Mouse (Mus musculus) hindbrain, embryonic 11.5 days (tissue): ENCODE measurements at regions not wholly inside any gene's neighbourhood (a gene's known extent, or its start where the extent isn't known, plus 50 kb on each side); places are given as distances from the start of the nearest gene placed in this dataset.
A peak's percentile ranks its signal among the peaks of the same experiment; 100 is the strongest.

Experiments used
- ATAC-seq: fragments of 200-750 bp; cut with Nextera tagmentation; 2 replicates; pipeline ENCODE4 v1.8.0; 2017; ENCODE audit warnings: mild to moderate bottlenecking, moderate TSS enrichment, moderate library complexity; ENCODE audit not compliant: low FRiP score
- DNase-seq: peaks from one replicate; pipeline ENCODE4 v3.0.0-alpha.2; 2015; ENCODE audit warnings: low spot score
- H3K27ac ChIP-seq: fragments of 300-500 bp; sonication (generic); 2 replicates; pipeline ENCODE4 v1.5.1; 2014; ENCODE audit warnings: mild to moderate bottlenecking, low read depth, low read length
- H3K27me3 ChIP-seq: fragments of 300-500 bp; sonication (generic); 2 replicates; pipeline ENCODE4 v1.6.1; 2014; ENCODE audit warnings: mild to moderate bottlenecking, low read length, moderate library complexity, mixed read lengths; ENCODE audit not compliant: control insufficient read depth, insufficient read depth
- H3K36me3 ChIP-seq: fragments of 300-500 bp; sonication (generic); 2 replicates; pipeline ENCODE4 v1.6.1; 2014; ENCODE audit warnings: mild to moderate bottlenecking, low read length, moderate library complexity, mixed read lengths; ENCODE audit not compliant: control insufficient read depth, insufficient read depth
- H3K4me1 ChIP-seq: fragments of 300-500 bp; sonication (generic); replicated peaks from 2 replicates; pipeline ENCODE4 v1.6.1; 2014; ENCODE audit warnings: low read length, mixed read lengths; ENCODE audit not compliant: control insufficient read depth, insufficient read depth
- H3K4me2 ChIP-seq: fragments of 300-500 bp; sonication (generic); replicated peaks from 2 replicates; pipeline ENCODE4 v1.6.1; 2014; ENCODE audit warnings: mild to moderate bottlenecking, low read depth, low read length
- H3K4me3 ChIP-seq: fragments of 300-500 bp; sonication (generic); 2 replicates; pipeline ENCODE4 v1.5.1; 2014; ENCODE audit warnings: low read depth, low read length
- H3K9ac ChIP-seq: fragments of 300-500 bp; sonication (generic); 2 replicates; pipeline ENCODE4 v1.6.1; 2014; ENCODE audit warnings: low read depth, low read length
- H3K9me3 ChIP-seq: fragments of 300-500 bp; sonication (generic); 2 replicates; pipeline ENCODE4 v1.6.1; 2016; ENCODE audit warnings: low read length; ENCODE audit not compliant: control insufficient read depth
- WGBS: fragments of 180-500 bp; shearing (Covaris S2); extraction: QIAGEN DNeasy Blood & Tissue Kit; methylation state at CpG from one replicate; pipeline ENCODE4 v1.1.7; 2014; 5-methylcytosine and 5-hydroxymethylcytosine counted together

DNA sequence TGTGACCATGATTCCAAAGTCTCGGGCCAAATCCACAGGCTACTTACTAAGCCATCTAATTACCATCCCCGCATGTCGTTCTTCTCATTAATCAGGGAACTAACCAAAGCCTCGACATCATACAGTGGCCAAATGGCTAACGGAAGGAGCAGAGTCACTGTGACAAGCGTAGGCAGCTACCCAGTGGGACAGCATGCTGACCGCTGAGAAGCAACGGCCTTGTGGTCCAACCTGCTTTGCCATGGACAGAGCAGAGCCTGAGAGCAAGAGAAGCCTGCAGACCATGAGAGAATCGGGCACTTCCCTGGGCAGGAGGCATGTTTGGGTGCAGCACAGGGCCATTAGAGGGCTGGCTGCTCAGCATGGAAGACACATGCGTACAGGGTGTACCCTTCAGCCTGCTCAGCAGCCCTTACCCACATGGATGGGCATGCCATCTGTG lies 268.5 kb upstream of the Atp2b1 start:
- no peaks in the 10 kb centered on the region for H3K4me1 ChIP-seq
- 81% methylated on average over 10 of the region's 10 CpGs for WGBS
- no peak overlapping the region for H3K4me3 ChIP-seq
- no peak overlapping the region for H3K4me2 ChIP-seq
- ATAC-seq (peak; percentile 43; the same call in 1 of the 2 replicates), DNase-seq (no peak)
- no peak overlapping the region for H3K9ac ChIP-seq
- no peak overlapping the region for H3K27ac ChIP-seq
- no peaks in the 10 kb centered on the region for H3K27me3 ChIP-seq
- no peaks in the 10 kb centered on the region for H3K36me3 ChIP-seq
- H3K9me3 ChIP-seq = no peaks in the 10 kb centered on the region

DNA sequence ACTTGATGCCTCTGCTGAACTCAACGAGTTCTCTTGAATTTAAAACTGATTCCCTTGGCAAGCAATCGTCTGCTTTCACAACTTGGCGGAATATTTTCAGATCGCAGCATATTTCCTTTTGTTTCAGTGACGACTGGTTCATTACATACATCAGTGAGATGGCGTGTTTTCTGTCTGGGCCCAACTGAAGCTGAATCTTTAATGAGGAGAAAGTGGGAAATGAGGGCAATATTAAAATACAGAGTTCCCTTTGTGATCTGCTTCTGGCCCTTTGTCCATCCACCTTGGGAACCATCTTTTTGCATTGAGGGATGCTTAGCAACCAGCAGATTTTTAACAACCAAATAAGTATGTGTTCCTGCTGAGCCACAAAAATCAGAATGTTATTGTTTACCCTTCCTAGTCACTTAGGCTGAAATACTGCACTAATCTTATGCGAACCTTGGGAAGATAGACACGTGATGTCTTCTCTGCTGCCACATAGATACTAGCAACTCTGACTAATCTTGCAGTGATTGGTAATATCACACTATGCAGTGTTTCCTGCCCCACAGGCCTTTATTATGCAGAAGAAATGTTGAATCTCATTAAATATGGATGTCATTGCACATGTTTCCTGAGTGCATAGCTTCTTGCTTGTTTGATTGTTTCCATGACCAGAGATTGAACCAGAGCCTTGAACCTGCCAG lies 267.8 kb upstream of the Atp2b1 start:
- peak; percentile 63; the same call in 1 of the 2 replicates for ATAC-seq
- H3K27me3 ChIP-seq = no peaks in the 10 kb centered on the region
- no peak overlapping the region for H3K27ac ChIP-seq
- no peak overlapping the region for H3K4me2 ChIP-seq
- H3K36me3 ChIP-seq = no peaks in the 10 kb centered on the region
- no peaks in the 10 kb centered on the region for H3K9me3 ChIP-seq
- H3K9ac ChIP-seq = no peak overlapping the region
- H3K4me3 ChIP-seq = no peak overlapping the region
- 80% methylated on average over 8 of the region's 8 CpGs for WGBS
- H3K4me1 ChIP-seq = no peaks in the 10 kb centered on the region
- DNase-seq = no peak

DNA sequence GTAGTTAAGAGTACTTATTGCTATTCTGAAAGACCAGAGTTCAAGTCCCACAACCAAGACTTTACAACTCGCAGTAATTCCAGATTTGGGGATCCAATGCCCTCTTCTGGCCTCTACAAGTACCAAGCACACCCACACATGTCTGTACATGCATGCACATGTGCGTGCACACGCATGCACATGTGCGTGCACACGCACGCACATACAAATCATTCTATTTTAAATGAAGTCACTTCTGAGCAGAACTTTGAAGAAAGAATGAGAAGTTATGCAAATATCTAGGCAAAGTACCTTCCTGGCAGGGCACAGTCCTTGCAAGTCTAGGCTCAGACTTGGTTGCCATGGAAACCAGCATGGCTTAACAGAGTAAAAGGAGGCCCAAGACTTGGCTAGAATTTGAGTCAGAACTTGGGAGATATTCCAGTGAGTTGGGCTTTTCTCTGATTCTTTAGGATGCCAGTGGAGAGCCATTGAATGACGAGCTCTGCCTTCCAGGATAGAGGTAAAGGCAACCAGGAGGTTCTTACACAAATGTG lies 265.4 kb upstream of the Atp2b1 start:
- DNase-seq = no peak

DNA sequence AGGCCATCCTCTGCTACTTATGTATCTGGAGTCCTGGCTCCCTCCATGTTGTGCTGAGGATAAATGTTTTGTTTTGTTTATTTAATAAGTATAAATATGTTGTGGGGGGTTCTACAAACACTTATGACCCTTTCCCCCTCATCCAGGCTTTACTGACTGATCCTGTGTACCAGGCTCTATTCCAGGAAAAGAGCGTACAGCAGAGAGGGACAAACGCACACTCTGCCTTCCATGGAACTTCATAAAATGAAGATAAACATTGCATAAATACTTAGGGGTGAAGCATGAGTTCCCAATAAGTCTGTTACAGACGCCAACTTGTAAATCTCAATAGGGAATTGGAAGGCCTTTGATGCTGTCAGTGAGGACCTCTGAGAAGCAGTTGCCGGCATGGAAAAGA lies 263.7 kb upstream of the Atp2b1 start:
- 90% methylated on average over 4 of the region's 4 CpGs for WGBS
- H3K4me3 ChIP-seq = no peak overlapping the region
- no peaks in the 10 kb centered on the region for H3K27me3 ChIP-seq
- H3K9me3 ChIP-seq = no peaks in the 10 kb centered on the region
- no peak overlapping the region for H3K4me2 ChIP-seq
- H3K4me1 ChIP-seq = no peaks in the 10 kb centered on the region
- no peak for DNase-seq
- H3K9ac ChIP-seq = no peak overlapping the region
- H3K27ac ChIP-seq = no peak overlapping the region
- H3K36me3 ChIP-seq = no peaks in the 10 kb centered on the region
- no peak for ATAC-seq

More for the DNA sequence above, 265.4 kb upstream of the Atp2b1 start:
- H3K4me1 ChIP-seq = no peaks in the 10 kb centered on the region
- no peaks in the 10 kb centered on the region for H3K27me3 ChIP-seq
- ATAC-seq = peak; percentile 43
- no peak overlapping the region for H3K27ac ChIP-seq
- H3K9ac ChIP-seq = no peak overlapping the region
- no peaks in the 10 kb centered on the region for H3K9me3 ChIP-seq
- WGBS = 92% methylated on average over 7 of the region's 7 CpGs
- no peaks in the 10 kb centered on the region for H3K36me3 ChIP-seq
- H3K4me2 ChIP-seq = no peak overlapping the region
- no peak overlapping the region for H3K4me3 ChIP-seq

DNA sequence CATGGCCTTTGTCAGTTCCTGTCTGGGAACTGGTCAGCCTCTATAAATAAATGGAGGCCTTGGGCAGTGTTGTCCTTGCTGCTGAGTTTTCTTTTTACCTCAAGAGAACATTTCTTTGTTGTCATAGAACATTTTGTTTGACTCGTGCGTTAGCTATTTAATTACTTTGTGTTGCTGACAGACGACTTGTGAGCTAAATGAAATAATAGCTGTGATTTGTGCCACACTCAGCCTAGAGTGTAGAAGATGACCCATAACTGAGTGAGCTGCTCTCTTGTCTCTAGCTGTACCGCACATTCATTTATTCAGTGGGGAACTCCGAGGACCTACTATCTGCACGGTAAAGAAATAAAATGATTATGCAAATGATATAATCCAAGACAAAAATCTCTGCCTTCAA lies 263.1 kb upstream of the Atp2b1 start:
- H3K27ac ChIP-seq = no peak overlapping the region
- ATAC-seq (no peak), DNase-seq (no peak)
- 85% methylated on average over 6 of the region's 6 CpGs for WGBS
- H3K9me3 ChIP-seq = no peaks in the 10 kb centered on the region
- no peaks in the 10 kb centered on the region for H3K36me3 ChIP-seq
- no peak overlapping the region for H3K9ac ChIP-seq
- H3K4me3 ChIP-seq = no peak overlapping the region
- H3K4me1 ChIP-seq = no peaks in the 10 kb centered on the region
- H3K4me2 ChIP-seq = no peak overlapping the region
- no peaks in the 10 kb centered on the region for H3K27me3 ChIP-seq

DNA sequence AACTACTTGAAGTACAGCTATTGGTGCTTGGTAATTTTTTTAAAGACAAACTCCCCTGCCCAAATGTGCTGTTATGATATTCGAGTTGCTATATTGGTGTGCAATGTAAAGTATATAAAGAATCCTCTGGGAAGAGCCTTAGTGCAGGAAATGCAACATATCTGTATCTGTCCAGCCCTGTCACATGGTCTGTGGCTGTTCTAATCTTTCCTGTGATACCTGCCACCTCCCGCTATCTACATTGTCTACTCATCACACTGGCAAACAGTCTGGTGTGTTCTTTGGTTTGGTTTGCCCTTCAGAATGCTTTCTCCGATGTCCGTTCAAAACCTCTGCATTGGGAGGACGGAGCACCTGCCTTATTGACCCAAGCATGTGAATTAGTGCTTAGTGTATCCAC lies 262.6 kb upstream of the Atp2b1 start:
- no peaks in the 10 kb centered on the region for H3K27me3 ChIP-seq
- no peak overlapping the region for H3K4me2 ChIP-seq
- H3K4me3 ChIP-seq = no peak overlapping the region
- H3K9ac ChIP-seq = no peak overlapping the region
- DNase-seq (no peak), ATAC-seq (no peak)
- H3K27ac ChIP-seq = no peak overlapping the region
- WGBS = 91% methylated on average over 5 of the region's 5 CpGs
- H3K4me1 ChIP-seq = no peaks in the 10 kb centered on the region
- H3K36me3 ChIP-seq = no peaks in the 10 kb centered on the region
- no peaks in the 10 kb centered on the region for H3K9me3 ChIP-seq

DNA sequence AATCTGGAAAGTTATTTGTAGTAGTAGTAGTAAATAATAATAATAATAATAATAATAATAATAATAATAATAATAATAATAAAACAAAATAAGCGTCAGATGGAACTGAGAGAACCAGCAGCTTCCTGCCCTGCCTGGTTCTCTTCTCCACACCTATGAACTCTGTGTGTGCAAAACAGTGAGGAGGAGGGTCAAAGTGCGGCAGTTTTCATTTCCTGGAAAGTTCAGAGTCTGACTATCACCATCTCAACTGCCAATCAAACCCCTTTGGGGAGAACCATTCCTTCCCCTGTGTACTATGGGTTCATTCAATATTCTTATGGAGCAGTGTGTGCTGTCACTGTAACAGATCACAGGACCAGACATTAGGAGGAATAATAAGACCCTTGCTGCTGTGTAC lies 262.1 kb upstream of the Atp2b1 start:
- no peak for ATAC-seq

DNA sequence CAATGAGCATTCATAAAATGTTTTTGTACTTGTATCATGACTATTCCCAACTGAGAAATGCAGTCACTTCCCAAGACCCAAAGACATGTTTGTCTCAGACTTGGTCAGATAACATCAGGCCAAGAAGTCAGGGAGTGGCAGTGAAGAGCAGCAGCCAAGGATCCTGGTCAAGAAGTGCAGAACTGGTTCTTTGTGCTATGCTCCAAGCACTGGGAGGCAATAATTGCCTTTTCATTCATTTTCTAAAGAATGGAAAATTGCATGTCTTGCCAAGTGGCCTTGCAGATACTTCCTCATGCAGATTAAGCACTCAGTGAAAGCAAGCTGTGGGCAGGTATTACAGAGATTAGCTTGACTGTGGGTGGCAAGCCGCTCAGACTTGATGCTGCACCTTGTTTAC lies 253.5 kb upstream of the Atp2b1 start:
- 40% methylated on average over 1 of the region's 1 CpGs for WGBS
- no peak overlapping the region for H3K4me2 ChIP-seq
- no peak overlapping the region for H3K4me3 ChIP-seq
- H3K27me3 ChIP-seq = no peaks in the 10 kb centered on the region
- H3K27ac ChIP-seq = no peak overlapping the region
- H3K36me3 ChIP-seq = no peaks in the 10 kb centered on the region
- no peaks in the 10 kb centered on the region for H3K9me3 ChIP-seq
- no peaks in the 10 kb centered on the region for H3K4me1 ChIP-seq
- DNase-seq (no peak), ATAC-seq (no peak)
- no peak overlapping the region for H3K9ac ChIP-seq

More for the DNA sequence above, 262.1 kb upstream of the Atp2b1 start:
- DNase-seq = no peak
- Histone ChIP-seq H3K36me3 (no peaks in the 10 kb centered on the region), H3K27me3 (no peaks in the 10 kb centered on the region), H3K4me3 (no peak overlapping the region), H3K4me1 (no peaks in the 10 kb centered on the region), H3K4me2 (no peak overlapping the region), H3K27ac (no peak overlapping the region), H3K9ac (no peak overlapping the region), H3K9me3 (no peaks in the 10 kb centered on the region)
- WGBS = 88% methylated on average over 2 of the region's 2 CpGs

DNA sequence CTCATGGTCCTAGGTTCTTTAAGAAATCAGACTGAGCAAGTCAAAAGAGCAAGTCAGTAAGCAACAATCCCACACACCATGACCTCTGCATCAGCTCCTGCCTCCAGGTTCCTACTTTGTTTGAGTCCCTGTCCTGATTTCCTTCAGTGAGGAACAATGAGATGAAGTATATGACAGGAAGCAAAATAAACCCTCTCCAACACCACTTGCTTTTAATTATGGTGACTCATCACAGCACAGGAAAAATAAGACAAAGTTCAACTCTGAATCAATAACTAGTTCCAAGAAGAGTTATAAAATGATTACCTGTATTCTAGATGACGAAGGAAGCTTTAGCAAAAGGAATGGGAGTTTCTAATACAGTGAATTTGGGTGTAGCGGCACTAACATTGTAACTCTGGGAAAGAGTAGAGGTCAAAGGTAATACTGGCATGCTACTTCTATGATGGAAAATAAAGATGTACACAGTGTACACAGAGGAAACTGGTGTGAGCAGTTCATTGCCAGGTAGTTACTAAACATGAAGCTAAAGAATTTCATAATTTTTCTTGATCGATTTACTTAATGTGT lies 248.2 kb upstream of the Atp2b1 start:
- H3K9ac ChIP-seq = no peak overlapping the region
- H3K4me2 ChIP-seq = no peak overlapping the region
- no peaks in the 10 kb centered on the region for H3K27me3 ChIP-seq
- H3K9me3 ChIP-seq = no peaks in the 10 kb centered on the region
- no peak overlapping the region for H3K4me3 ChIP-seq
- DNase-seq = no peak
- no peaks in the 10 kb centered on the region for H3K36me3 ChIP-seq
- H3K4me1 ChIP-seq = no peaks in the 10 kb centered on the region
- ATAC-seq = no peak
- no peak overlapping the region for H3K27ac ChIP-seq
- WGBS = 93% methylated on average over 3 of the region's 3 CpGs
